Mouse (Mus musculus) brown adipose tissue, adult 24 weeks (tissue): ENCODE measurements around the gene Vmn1r231. TPM values are rescaled to one million over a fixed set of nuclear protein-coding genes. Genes with fewer than 3 reads are reported as not detected.

ENCODE experiments used
- H3K27ac ChIP-seq: fragments of 200-500 bp; replicated peaks from 2 replicates; pipeline ENCODE4 v1.5.1; 2012; ENCODE audit warnings: low read depth, mild to moderate bottlenecking, low read length
- H3K4me1 ChIP-seq: fragments of 200-500 bp; 2 replicates; pipeline ENCODE4 v1.6.1; 2012; ENCODE audit warnings: low read length, mixed read lengths; ENCODE audit not compliant: control insufficient read depth, insufficient read depth, insufficient read length
- H3K4me3 ChIP-seq: fragments of 200-500 bp; 2 replicates; pipeline ENCODE4 v1.5.1; 2012; ENCODE audit warnings: low read depth, mild to moderate bottlenecking, low read length, moderate library complexity; ENCODE audit not compliant: insufficient read depth
- polyA plus RNA-seq: library from polyadenylated mRNA; stranded (reverse); fragments of >200 nt; gene quantifications from 2 replicates; pipeline ENCODE4 v1.2.4, GENCODE M21; 2012; ENCODE audit not compliant: missing spikeins, insufficient read depth, insufficient read length

The Vmn1r231 gene
- polyA plus RNA-seq = not detected in 2 replicates

- H3K4me1 ChIP-seq = no peaks in the 10 kb centered on the region
These were observed at the start of gene Vmn1r231 for GRCm38 (mm10) chr17:20904991-20905390. TSS of gene Vmn1r231 (minus strand) at chr17:20905091.

GRCm38 (mm10) chr17:20946636-20947035 is 41.7 kb upstream of the Vmn1r231 start:
- Histone ChIP-seq H3K4me1 (peaks cover 15% of the 10 kb centered on the region), H3K4me3 (peak overlapping the region; percentile 82), H3K27ac (no peak overlapping the region)

More at GRCm38 (mm10) chr17:20904991-20905390, at the start of gene Vmn1r231:
- Histone ChIP-seq H3K4me3 (no peak within 1 kb of the TSS), H3K27ac (no peak within 1 kb of the TSS)

- peak overlapping the region; percentile 82 for H3K4me3 ChIP-seq
These were observed 41.2 kb upstream of the Vmn1r231 start for GRCm38 (mm10) chr17:20946026-20946565.

GRCm38 (mm10) chr17:20944985-20945891 is 40.3 kb upstream of the Vmn1r231 start, which contains the start of gene Ppp2r1a:
TSS of gene Ppp2r1a (plus strand) at chr17:20945311.
- H3K27ac ChIP-seq = peak within 1 kb of the TSS; percentile 98
- peaks cover 15% of the 10 kb centered on the region for H3K4me1 ChIP-seq
- peak within 1 kb of the TSS; percentile 82 for H3K4me3 ChIP-seq

More at GRCm38 (mm10) chr17:20946026-20946565, 41.2 kb upstream of the Vmn1r231 start:
- H3K27ac ChIP-seq = peak overlapping the region; percentile 98
- peaks cover 15% of the 10 kb centered on the region for H3K4me1 ChIP-seq

GRCm38 (mm10) chr17:20944226-20944625 is 39.3 kb upstream of the Vmn1r231 start:
- peak overlapping the region; percentile 69 for H3K4me3 ChIP-seq
- H3K4me1 ChIP-seq = peaks cover 10% of the 10 kb centered on the region
- peak overlapping the region; percentile 92 for H3K27ac ChIP-seq

GRCm38 (mm10) chr17:20919614-20920013 is 14.7 kb upstream of the Vmn1r231 start, which contains the start of gene Vmn1r232:
TSS of gene Vmn1r232 (minus strand) at chr17:20919714.
- no peaks in the 10 kb centered on the region for H3K4me1 ChIP-seq
- H3K4me3 ChIP-seq = no peak within 1 kb of the TSS
- no peak within 1 kb of the TSS for H3K27ac ChIP-seq

- no peaks in the 10 kb centered on the region for H3K4me1 ChIP-seq
- no peak within 1 kb of the TSS for H3K4me3 ChIP-seq
- no peak within 1 kb of the TSS for H3K27ac ChIP-seq
These were observed 64.7 kb downstream of the Vmn1r231 start, which contains the start of gene Vmn1r230 for GRCm38 (mm10) chr17:20840144-20840543. TSS of gene Vmn1r230 (plus strand) at chr17:20840444.

Other genes starting within 250 kb of the Vmn1r231 start
- gene Vmn1r226, start 222.2 kb downstream of the Vmn1r231 start, polyA plus RNA-seq = not detected in 2 replicates
- gene Vmn1r227, start 175.2 kb downstream of the Vmn1r231 start, polyA plus RNA-seq = not detected in 2 replicates
- gene Vmn1r228, start 118.9 kb downstream of the Vmn1r231 start, polyA plus RNA-seq = not detected in 2 replicates
- not detected in 2 replicates for gene Vmn1r229, start 93.5 kb downstream of the Vmn1r231 start, polyA plus RNA-seq
- not detected in 2 replicates for gene Vmn1r230, start 64.6 kb downstream of the Vmn1r231 start, polyA plus RNA-seq
- gene Vmn1r232, start 14.6 kb upstream of the Vmn1r231 start, polyA plus RNA-seq = not detected in 2 replicates
- 159 and 201 TPM in 2 replicates for gene Ppp2r1a, start 40.2 kb upstream of the Vmn1r231 start, polyA plus RNA-seq
- not detected in 2 replicates for gene Vmn1r233, start 91.4 kb upstream of the Vmn1r231 start, polyA plus RNA-seq
- gene Zfp160, start 103.8 kb upstream of the Vmn1r231 start, polyA plus RNA-seq = 6.2 and 10.6 TPM in 2 replicates